Mouse (Mus musculus) lung, embryonic 15.5 days (tissue): Measurements from ENCODE around the gene Rnf5. TPM values are rescaled to one million over a fixed set of nuclear protein-coding genes. Genes with fewer than 3 reads are reported as not detected.

Source experiments
- ATAC-seq: fragments of 200-750 bp; cut with Nextera tagmentation; 2 replicates; pipeline ENCODE4 v1.8.0; 2017; ENCODE audit warnings: moderate number of reproducible peaks, borderline replicate concordance; ENCODE audit not compliant: low FRiP score, low TSS enrichment; ENCODE audit errors: extremely low read depth
- H3K27ac ChIP-seq: fragments of 300-500 bp; sonication (generic); 2 replicates; pipeline ENCODE4 v1.5.1; 2015; ENCODE audit warnings: moderate library complexity, mild to moderate bottlenecking, inconsistent platforms
- H3K27me3 ChIP-seq: fragments of 300-500 bp; sonication (generic); 2 replicates; pipeline ENCODE4 v1.6.1; 2015; ENCODE audit warnings: inconsistent platforms
- H3K36me3 ChIP-seq: fragments of 300-500 bp; sonication (generic); 2 replicates; pipeline ENCODE4 v1.6.1; 2015; ENCODE audit warnings: inconsistent platforms
- H3K4me1 ChIP-seq: fragments of 300-500 bp; sonication (generic); 2 replicates; pipeline ENCODE4 v1.6.1; 2015; ENCODE audit warnings: inconsistent platforms
- H3K4me2 ChIP-seq: fragments of 300-500 bp; sonication (generic); 2 replicates; pipeline ENCODE4 v1.6.1; 2015; ENCODE audit warnings: inconsistent platforms, mild to moderate bottlenecking, moderate library complexity
- H3K4me3 ChIP-seq: fragments of 300-500 bp; sonication (generic); 2 replicates; pipeline ENCODE4 v1.5.1; 2015; ENCODE audit warnings: mild to moderate bottlenecking, inconsistent platforms
- H3K9ac ChIP-seq: fragments of 300-500 bp; sonication (generic); 2 replicates; pipeline ENCODE4 v1.6.1; 2015; ENCODE audit warnings: inconsistent platforms
- H3K9me3 ChIP-seq: fragments of 300-500 bp; sonication (generic); 2 replicates; pipeline ENCODE4 v1.6.1; 2016; ENCODE audit warnings: inconsistent platforms
- WGBS: fragments of 180-500 bp; shearing (Covaris S2); methylation state at CpG from one replicate; pipeline ENCODE4 v1.1.7; 2015; 5-methylcytosine and 5-hydroxymethylcytosine counted together
- polyA plus RNA-seq: library from polyadenylated mRNA; unstranded; fragments of >200 nt; fragmentation: Nextera tagmentation; extraction: Ambion mirVana; gene quantifications from 2 replicates; pipeline ENCODE4 v1.2.1, GENCODE M21; 2015

Gene Rnf5
- polyA plus RNA-seq = 122 and 124 TPM in 2 replicates

- ATAC-seq = peak; percentile 96
- WGBS = under 1% methylated on average over 30 of the region's 30 CpGs
Observed at GRCm38 (mm10) chr17:34603375-34604060, at the start of gene Rnf5. Rnf5 (minus strand) TSS chr17:34603690.

DNA sequence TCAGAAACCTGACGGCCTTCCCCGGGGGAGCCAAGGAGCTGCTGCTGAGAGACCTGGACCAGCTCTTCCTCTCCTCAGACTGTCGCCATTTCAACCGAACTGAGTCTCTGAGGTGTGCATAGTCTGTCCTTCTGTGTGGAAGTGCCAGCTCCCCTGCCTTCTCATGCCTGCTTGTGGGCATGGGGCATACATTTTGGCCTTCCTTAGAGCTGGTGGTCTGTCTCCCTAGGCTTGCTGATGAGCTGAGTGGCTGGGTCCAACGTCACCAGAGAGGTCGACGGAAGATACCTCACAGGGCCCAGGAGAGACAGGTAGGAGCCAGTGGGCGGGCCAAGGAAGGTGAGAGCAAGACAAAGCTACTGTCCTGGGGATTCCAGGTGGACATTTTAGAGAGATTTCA, 49.5 kb upstream of the Rnf5 start:
- Histone ChIP-seq H3K9me3 (no peaks in the 10 kb centered on the region), H3K4me3 (no peak overlapping the region), H3K27me3 (no peaks in the 10 kb centered on the region; the same call in 1 of the 2 replicates), H3K27ac (no peak overlapping the region), H3K9ac (no peak overlapping the region), H3K4me1 (peaks cover 33% of the 10 kb centered on the region), H3K36me3 (peaks cover 45% of the 10 kb centered on the region), H3K4me2 (no peak overlapping the region)
- ATAC-seq = no peak
- WGBS = 90% methylated on average over 8 of the region's 8 CpGs

More at GRCm38 (mm10) chr17:34603375-34604060, at the start of gene Rnf5:
- Histone ChIP-seq H3K9ac (peak within 1 kb of the TSS; percentile 92), H3K36me3 (peaks cover 16% of the 10 kb centered on the region), H3K27me3 (no peaks in the 10 kb centered on the region), H3K9me3 (no peaks in the 10 kb centered on the region), H3K4me1 (peaks cover 46% of the 10 kb centered on the region), H3K4me3 (peak within 1 kb of the TSS; percentile 95), H3K4me2 (peak within 1 kb of the TSS; percentile 95), H3K27ac (peak within 1 kb of the TSS; percentile 90)

GRCm38 (mm10) chr17:34652546-34652945, 49.1 kb upstream of the Rnf5 start:
- Histone ChIP-seq H3K4me3 (no peak overlapping the region), H3K36me3 (peaks cover 45% of the 10 kb centered on the region), H3K27me3 (no peaks in the 10 kb centered on the region), H3K9ac (no peak overlapping the region), H3K9me3 (no peaks in the 10 kb centered on the region), H3K27ac (no peak overlapping the region), H3K4me1 (peaks cover 37% of the 10 kb centered on the region), H3K4me2 (no peak overlapping the region)
- ATAC-seq = no peak
- WGBS = 87% methylated on average over 10 of the region's 10 CpGs

DNA sequence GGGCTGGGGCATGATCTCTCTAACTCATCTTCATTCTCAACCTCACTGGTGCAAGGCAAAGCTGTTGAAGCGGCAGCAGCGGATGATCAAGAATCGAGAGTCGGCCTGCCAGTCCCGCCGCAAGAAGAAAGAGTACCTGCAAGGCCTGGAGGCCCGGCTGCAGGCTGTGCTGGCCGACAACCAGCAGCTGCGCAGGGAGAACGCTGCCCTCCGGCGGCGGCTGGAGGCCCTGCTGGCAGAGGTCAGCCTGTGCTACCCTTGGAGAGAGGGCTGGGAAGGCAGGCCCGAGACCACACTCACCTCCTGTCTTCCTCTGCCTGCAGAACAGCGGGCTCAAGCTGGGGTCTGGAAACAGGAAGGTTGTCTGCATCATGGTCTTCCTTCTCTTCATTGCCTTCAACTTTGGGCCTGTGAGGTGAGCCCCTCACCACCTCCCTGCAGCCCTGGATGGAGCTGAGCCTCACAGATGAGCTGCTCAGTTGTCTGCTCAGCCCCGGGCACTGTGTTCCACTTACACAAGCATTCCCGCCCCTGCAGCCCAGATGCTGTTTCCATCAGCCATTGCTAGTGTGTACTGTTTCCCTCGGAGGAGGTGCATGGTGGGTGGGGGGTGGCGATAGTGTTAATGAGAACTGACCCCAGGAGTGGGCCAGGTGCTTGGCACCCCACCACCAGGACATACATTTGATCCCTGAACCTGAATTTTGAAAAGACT, 48.2 kb upstream of the Rnf5 start:
- ATAC-seq = no peak
- 49% methylated on average over 19 of the region's 19 CpGs for WGBS
- Histone ChIP-seq H3K36me3 (peaks cover 45% of the 10 kb centered on the region), H3K4me1 (peaks cover 38% of the 10 kb centered on the region), H3K4me3 (no peak overlapping the region), H3K9me3 (no peaks in the 10 kb centered on the region), H3K4me2 (no peak overlapping the region), H3K27ac (no peak overlapping the region), H3K9ac (no peak overlapping the region), H3K27me3 (no peaks in the 10 kb centered on the region)

DNA sequence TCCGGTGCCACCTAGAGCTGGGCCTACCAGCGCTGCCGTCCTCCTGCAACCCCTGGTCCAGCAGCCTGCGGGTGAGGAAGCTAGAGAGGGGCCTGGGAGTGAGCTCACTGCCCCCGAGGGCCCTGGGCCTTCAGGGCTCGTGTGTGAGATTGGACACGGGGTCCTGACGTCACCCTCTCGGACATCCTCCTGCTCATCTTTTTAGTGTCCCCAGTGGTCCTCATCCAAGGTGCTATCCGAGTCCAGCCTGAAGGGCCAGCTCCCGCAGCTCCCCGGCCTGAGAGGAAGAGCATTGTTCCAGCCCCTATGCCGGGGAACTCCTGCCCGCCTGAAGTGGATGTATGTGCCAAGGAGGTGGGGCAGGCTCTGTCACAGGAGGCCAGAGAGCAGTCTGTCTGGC, 47.3 kb upstream of the Rnf5 start:
- Histone ChIP-seq H3K36me3 (peaks cover 46% of the 10 kb centered on the region), H3K4me2 (no peak overlapping the region), H3K4me1 (peaks cover 39% of the 10 kb centered on the region), H3K9me3 (no peaks in the 10 kb centered on the region), H3K9ac (no peak overlapping the region), H3K27ac (no peak overlapping the region), H3K4me3 (no peak overlapping the region), H3K27me3 (no peaks in the 10 kb centered on the region)
- WGBS = 86% methylated on average over 14 of the region's 14 CpGs
- ATAC-seq = no peak

- WGBS = 89% methylated on average over 18 of the region's 18 CpGs
Observed at GRCm38 (mm10) chr17:34649106-34649864, 45.8 kb upstream of the Rnf5 start.

DNA sequence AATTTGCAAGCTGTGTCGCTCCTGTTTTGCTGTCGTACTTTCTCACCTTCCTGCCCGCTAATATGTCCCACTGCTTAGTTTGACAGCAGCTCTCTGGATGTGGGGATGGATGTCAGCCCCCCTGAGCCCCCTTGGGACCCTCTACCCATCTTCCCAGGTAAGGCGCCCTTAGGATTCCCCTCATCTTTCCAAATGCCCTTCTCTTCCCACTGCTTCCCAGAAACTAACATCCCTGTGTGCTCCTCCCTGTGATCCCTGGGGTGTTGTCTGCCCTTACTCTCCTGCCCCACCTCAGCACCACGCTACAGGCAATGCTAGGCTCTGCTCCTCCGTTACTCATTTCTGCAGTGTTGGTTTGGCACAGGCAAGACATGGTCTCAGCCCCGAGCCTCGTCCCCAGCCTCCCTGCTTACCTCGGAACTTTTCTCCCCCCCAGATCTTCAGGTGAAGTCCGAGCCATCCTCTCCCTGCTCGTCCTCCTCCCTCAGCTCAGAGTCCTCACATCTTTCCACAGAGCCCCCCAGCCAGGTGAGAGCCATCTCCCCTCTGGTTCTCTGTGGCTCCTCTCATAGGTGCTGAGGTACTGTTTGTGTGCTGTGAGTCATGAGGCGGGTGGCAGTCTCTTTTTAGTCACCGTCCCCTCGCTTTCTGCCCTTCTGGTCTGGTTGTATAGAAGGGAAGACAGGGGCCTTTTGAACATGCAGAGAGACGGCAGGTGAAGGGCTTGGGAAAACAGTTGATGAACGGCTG, 44.8 kb upstream of the Rnf5 start:
- H3K27me3 ChIP-seq = no peaks in the 10 kb centered on the region
- peak overlapping the region; percentile 97 for H3K4me3 ChIP-seq
- no peak for ATAC-seq
- no peak overlapping the region for H3K27ac ChIP-seq
- no peaks in the 10 kb centered on the region for H3K9me3 ChIP-seq
- H3K36me3 ChIP-seq = peaks cover 43% of the 10 kb centered on the region
- H3K4me1 ChIP-seq = peaks cover 28% of the 10 kb centered on the region
- H3K9ac ChIP-seq = peak overlapping the region; percentile 84; the same call in 1 of the 2 replicates
- WGBS = 76% methylated on average over 16 of the region's 16 CpGs
- peak overlapping the region; percentile 91 for H3K4me2 ChIP-seq

More at GRCm38 (mm10) chr17:34649106-34649864, 45.8 kb upstream of the Rnf5 start:
- no peaks in the 10 kb centered on the region for H3K27me3 ChIP-seq
- ATAC-seq = no peak
- H3K9me3 ChIP-seq = no peaks in the 10 kb centered on the region
- H3K36me3 ChIP-seq = peaks cover 48% of the 10 kb centered on the region
- peaks cover 31% of the 10 kb centered on the region for H3K4me1 ChIP-seq
- no peak overlapping the region for H3K4me2 ChIP-seq
- no peak overlapping the region for H3K9ac ChIP-seq
- no peak overlapping the region for H3K4me3 ChIP-seq
- H3K27ac ChIP-seq = no peak overlapping the region

- peak; percentile 96 for ATAC-seq
- WGBS = 1% methylated on average over 66 of the region's 66 CpGs
- peak within 1 kb of the TSS; percentile 84 for H3K9ac ChIP-seq
Observed at GRCm38 (mm10) chr17:34646906-34647787, 43.7 kb upstream of the Rnf5 start, which contains the start of gene Atf6b. Atf6b (plus strand) TSS chr17:34647146.

DNA sequence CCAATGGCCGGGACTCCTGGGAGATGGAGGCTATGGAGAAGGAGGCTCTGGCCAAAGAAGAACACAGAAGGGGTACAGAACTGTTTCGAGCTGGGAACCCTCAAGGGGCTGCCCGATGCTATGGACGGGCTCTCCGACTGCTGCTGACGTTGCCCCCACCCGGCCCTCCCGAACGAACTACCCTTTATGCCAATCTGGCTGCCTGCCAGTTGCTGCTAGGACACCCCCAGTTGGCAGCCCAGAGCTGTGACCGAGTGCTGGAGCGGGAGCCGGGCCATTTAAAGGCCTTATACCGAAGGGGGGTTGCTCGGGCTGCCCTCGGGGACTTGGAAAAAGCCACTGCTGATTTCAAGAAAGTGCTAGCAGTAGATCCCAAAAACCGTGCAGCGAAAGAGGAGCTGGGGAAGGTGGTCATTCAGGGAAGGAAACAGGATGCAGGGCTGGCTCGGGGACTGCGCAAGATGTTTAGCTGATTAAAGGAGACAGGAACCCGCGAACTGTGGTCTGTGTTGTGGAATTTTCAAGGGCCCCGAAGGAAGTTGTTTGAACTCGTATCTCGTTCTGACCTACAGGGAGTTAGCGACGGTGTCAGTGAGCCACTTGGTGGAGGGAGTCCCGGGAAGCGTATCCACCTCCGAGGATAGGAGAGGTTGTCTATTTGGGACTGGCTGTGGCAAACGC, 42.5 kb upstream of the Rnf5 start:
- H3K27me3 ChIP-seq = no peaks in the 10 kb centered on the region
- H3K4me1 ChIP-seq = peaks cover 32% of the 10 kb centered on the region
- H3K27ac ChIP-seq = peak overlapping the region; percentile 2
- 78% methylated on average over 30 of the region's 30 CpGs for WGBS
- peak overlapping the region; percentile 97 for H3K4me3 ChIP-seq
- H3K9ac ChIP-seq = no peak overlapping the region
- H3K36me3 ChIP-seq = peaks cover 22% of the 10 kb centered on the region
- ATAC-seq = no peak
- H3K4me2 ChIP-seq = peak overlapping the region; percentile 66
- H3K9me3 ChIP-seq = no peaks in the 10 kb centered on the region

More at GRCm38 (mm10) chr17:34646906-34647787, 43.7 kb upstream of the Rnf5 start, which contains the start of gene Atf6b:
- H3K27me3 ChIP-seq = no peaks in the 10 kb centered on the region
- peak within 1 kb of the TSS; percentile 97 for H3K4me3 ChIP-seq
- H3K4me1 ChIP-seq = peaks cover 28% of the 10 kb centered on the region
- no peaks in the 10 kb centered on the region for H3K9me3 ChIP-seq
- H3K36me3 ChIP-seq = peaks cover 32% of the 10 kb centered on the region
- H3K4me2 ChIP-seq = peak within 1 kb of the TSS; percentile 91
- peak within 1 kb of the TSS; percentile 66 for H3K27ac ChIP-seq

GRCm38 (mm10) chr17:34645256-34645829, 41.9 kb upstream of the Rnf5 start:
- H3K9ac ChIP-seq = peak overlapping the region; percentile 57; the same call in 1 of the 2 replicates
- no peak for ATAC-seq
- H3K27ac ChIP-seq = peak overlapping the region; percentile 65; the same call in 1 of the 2 replicates
- H3K36me3 ChIP-seq = peaks cover 16% of the 10 kb centered on the region
- WGBS = 36% methylated on average over 10 of the region's 10 CpGs
- no peaks in the 10 kb centered on the region; the same call in 1 of the 2 replicates for H3K27me3 ChIP-seq
- peak overlapping the region; percentile 59 for H3K4me3 ChIP-seq
- H3K4me1 ChIP-seq = peaks cover 36% of the 10 kb centered on the region
- H3K9me3 ChIP-seq = no peaks in the 10 kb centered on the region
- H3K4me2 ChIP-seq = peak overlapping the region; percentile 66
